Mouse (Mus musculus) ES-E14 (cell line): Measurements from ENCODE around the gene Sec22c.

Source experiments
- CHD2 ChIP-seq: IDR thresholded peaks from 2 replicates; pipeline ENCODE4 v1.6.1; 2014; ENCODE audit warnings: mild to moderate bottlenecking, low read depth, low read length, inconsistent platforms
- MAFK ChIP-seq: IDR thresholded peaks from 2 replicates; pipeline ENCODE4 v1.6.1; 2014; ENCODE audit warnings: mild to moderate bottlenecking, low read depth, low read length, inconsistent platforms; ENCODE audit not compliant: insufficient read depth
- ZC3H11A ChIP-seq: IDR thresholded peaks from 2 replicates; pipeline ENCODE4 v1.6.1; 2012; ENCODE audit warnings: low read depth, mild to moderate bottlenecking, inconsistent platforms, low read length, borderline replicate concordance
- ZNF384 ChIP-seq: IDR thresholded peaks from 2 replicates; pipeline ENCODE4 v1.6.1; 2012; ENCODE audit warnings: low read depth, low read length, inconsistent platforms

GRCm38 (mm10) chr9:121673716-121674115 is 31.6 kb downstream of the Sec22c start:
- TF ChIP-seq MAFK: no peak
- TF ChIP-seq CHD2: no peak
- no peak for TF ChIP-seq ZC3H11A
- no peak for TF ChIP-seq ZNF384
